Mouse (Mus musculus): ENCODE measurements around the gene Eif4enif1. TPM values are rescaled to one million over a fixed set of nuclear protein-coding genes. Genes with fewer than 3 reads are reported as not detected.
A peak's percentile ranks its signal among the peaks of the same experiment; 100 is the strongest.
"Not testable (repeated sequence)": the region's sequence is repeated elsewhere in the genome, so short reads cannot be mapped to it uniquely, and the experiment has no call there.

Eif4enif1 gene
- total and polyA plus RNA-seq, 3 experiments = 42.8 to 235 (median 103) TPM

DNA sequence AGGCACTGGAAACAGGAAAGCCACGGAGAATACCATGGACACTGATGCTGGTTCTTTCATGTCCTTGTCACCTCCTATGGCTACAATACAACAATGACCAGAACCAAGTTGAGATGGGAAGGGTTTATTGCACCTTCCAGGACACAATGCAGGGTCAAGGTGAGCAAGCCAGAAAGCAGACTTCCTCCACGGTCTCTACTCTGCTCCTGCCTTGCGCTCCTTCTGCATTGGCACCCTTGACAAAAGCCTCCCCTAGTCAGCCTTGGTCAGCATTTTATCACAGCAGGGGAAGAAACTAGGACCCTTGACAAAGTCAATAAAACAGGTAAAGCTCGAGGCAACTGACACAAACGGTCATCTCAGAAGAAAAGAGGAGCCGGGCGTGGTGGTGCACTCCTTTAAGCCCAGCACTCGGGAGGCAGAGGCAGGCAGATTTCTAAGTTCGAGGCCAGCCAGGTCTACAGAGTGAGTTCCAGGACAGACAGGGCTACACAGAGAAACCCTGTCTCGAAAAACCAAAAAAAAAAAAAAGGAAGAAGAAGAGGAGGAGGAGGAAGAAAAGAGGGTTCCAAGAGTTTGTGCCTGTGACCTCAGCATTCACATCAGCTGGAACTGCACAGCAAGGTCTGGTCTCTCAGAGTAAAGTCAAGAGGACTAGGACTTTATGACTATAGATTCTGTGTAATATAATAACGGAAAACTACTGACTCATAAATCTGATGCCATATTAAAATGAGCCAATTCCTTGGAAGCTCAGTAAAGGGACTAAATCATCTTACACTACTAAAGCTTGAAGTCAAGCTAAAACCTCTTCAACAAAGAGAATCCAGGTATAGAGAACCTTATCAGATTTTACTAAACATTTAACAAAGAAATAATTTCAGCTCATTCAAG is 28.5 kb upstream of the Eif4enif1 start:
- DNase-seq (ENCODE audit: low read depth, low spot score) = peak; percentile 42
- TF ChIP-seq ZNF384 (IDR thresholded peaks at IDR 0.05; ENCODE audit: low read depth, low read length) = peak; percentile 36; the same call in 1 of the 2 replicates
- not testable (repeated sequence) for H3K36me3 ChIP-seq (ENCODE audit: control insufficient read depth in 1 of 2, insufficient read depth in 2 of 2, low read length in 2 of 2); H3K79me2 ChIP-seq (ENCODE audit: control insufficient read depth, insufficient read depth, low read length, poor library complexity); H3K27ac ChIP-seq (ENCODE audit: control insufficient read depth, low read depth, low read length); H3K27me3 ChIP-seq (ENCODE audit: control insufficient read depth in 1 of 2, insufficient read depth in 2 of 2, low read length in 2 of 2); H3K4me3 ChIP-seq (ENCODE audit: control insufficient read depth in 1 of 2, insufficient read depth in 1 of 2, low read depth in 2 of 2, low read length in 2 of 2); H3K9ac ChIP-seq (ENCODE audit: control insufficient read depth, low read depth, low read length, poor library complexity, severe bottlenecking); H3K9me3 ChIP-seq (replicated peaks; ENCODE audit: insufficient read depth, low read length); H3K4me1 ChIP-seq (ENCODE audit: control insufficient read depth in 1 of 2, insufficient read depth in 2 of 2, low read length in 2 of 2)

- H3K9me3 ChIP-seq (replicated peaks; ENCODE audit: insufficient read depth, low read length); H3K27ac ChIP-seq (ENCODE audit: control insufficient read depth, low read depth, low read length); H3K4me3 ChIP-seq (ENCODE audit: control insufficient read depth in 1 of 2, insufficient read depth in 1 of 2, low read depth in 2 of 2, low read length in 2 of 2); H3K4me1 ChIP-seq (ENCODE audit: control insufficient read depth in 1 of 2, insufficient read depth in 2 of 2, low read length in 2 of 2); H3K79me2 ChIP-seq (ENCODE audit: control insufficient read depth, insufficient read depth, low read length, poor library complexity); H3K9ac ChIP-seq (ENCODE audit: control insufficient read depth, low read depth, low read length, poor library complexity, severe bottlenecking); H3K36me3 ChIP-seq (ENCODE audit: control insufficient read depth in 1 of 2, insufficient read depth in 2 of 2, low read length in 2 of 2); H3K27me3 ChIP-seq (ENCODE audit: control insufficient read depth in 1 of 2, insufficient read depth in 2 of 2, low read length in 2 of 2): not testable (repeated sequence)
- peak; percentile 26 for DNase-seq (ENCODE audit: low read depth, low spot score)
Measured at GRCm38 (mm10) chr11:3178968-3179725, 23.0 kb upstream of the Eif4enif1 start.

GRCm38 (mm10) chr11:3179726-3180092 is 22.5 kb upstream of the Eif4enif1 start:
- not testable (repeated sequence) for H3K4me3 ChIP-seq (ENCODE audit: control insufficient read depth in 1 of 2, insufficient read depth in 1 of 2, low read depth in 2 of 2, low read length in 2 of 2); H3K79me2 ChIP-seq (ENCODE audit: control insufficient read depth, insufficient read depth, low read length, poor library complexity); H3K9me3 ChIP-seq (replicated peaks; ENCODE audit: insufficient read depth, low read length); H3K27me3 ChIP-seq (ENCODE audit: control insufficient read depth in 1 of 2, insufficient read depth in 2 of 2, low read length in 2 of 2); H3K4me1 ChIP-seq (ENCODE audit: control insufficient read depth in 1 of 2, insufficient read depth in 2 of 2, low read length in 2 of 2); DNase-seq (ENCODE audit: low read depth, low spot score); H3K36me3 ChIP-seq (ENCODE audit: control insufficient read depth in 1 of 2, insufficient read depth in 2 of 2, low read length in 2 of 2); H3K27ac ChIP-seq (ENCODE audit: control insufficient read depth, low read depth, low read length); H3K9ac ChIP-seq (ENCODE audit: control insufficient read depth, low read depth, low read length, poor library complexity, severe bottlenecking)

DNA sequence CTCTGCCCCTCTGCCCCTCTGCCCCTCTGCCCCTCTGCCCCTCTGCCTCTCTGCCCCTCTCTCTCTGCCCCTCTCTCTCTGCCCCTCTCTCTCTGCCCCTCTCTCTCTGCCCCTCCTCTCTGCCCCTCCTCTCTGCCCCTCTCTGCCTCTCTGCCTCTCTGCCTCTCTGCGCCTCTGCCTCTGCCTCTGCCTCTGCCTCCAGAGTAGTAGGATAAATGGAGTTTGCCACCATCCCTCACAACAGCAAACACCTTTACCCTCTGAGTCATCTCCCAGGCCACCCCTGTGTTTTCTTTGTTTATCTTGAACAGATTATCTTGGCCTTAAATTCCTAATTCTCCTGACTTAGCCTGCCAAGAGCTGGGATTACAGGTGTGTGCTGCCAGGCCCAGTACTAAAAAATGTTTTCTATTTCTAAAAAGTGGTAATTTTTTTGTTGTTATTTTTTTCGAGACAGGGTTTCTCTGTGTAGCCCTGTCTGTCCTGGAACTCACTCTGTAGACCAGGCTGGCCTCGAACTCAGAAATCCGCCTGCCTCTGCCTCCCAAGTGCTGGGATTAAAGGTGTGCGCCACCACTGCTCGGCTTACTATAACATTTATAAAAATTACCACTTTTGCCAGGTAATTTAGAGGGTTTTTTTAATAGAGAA is 21.6 kb upstream of the Eif4enif1 start:
- not testable (repeated sequence) for H3K4me3 ChIP-seq (ENCODE audit: control insufficient read depth in 1 of 2, insufficient read depth in 1 of 2, low read depth in 2 of 2, low read length in 2 of 2); H3K9me3 ChIP-seq (replicated peaks; ENCODE audit: insufficient read depth, low read length); H3K27ac ChIP-seq (ENCODE audit: control insufficient read depth, low read depth, low read length); DNase-seq (ENCODE audit: low read depth, low spot score); H3K4me1 ChIP-seq (ENCODE audit: control insufficient read depth in 1 of 2, insufficient read depth in 2 of 2, low read length in 2 of 2); H3K27me3 ChIP-seq (ENCODE audit: control insufficient read depth in 1 of 2, insufficient read depth in 2 of 2, low read length in 2 of 2); H3K36me3 ChIP-seq (ENCODE audit: control insufficient read depth in 1 of 2, insufficient read depth in 2 of 2, low read length in 2 of 2); H3K9ac ChIP-seq (ENCODE audit: control insufficient read depth, low read depth, low read length, poor library complexity, severe bottlenecking); H3K79me2 ChIP-seq (ENCODE audit: control insufficient read depth, insufficient read depth, low read length, poor library complexity)

DNA sequence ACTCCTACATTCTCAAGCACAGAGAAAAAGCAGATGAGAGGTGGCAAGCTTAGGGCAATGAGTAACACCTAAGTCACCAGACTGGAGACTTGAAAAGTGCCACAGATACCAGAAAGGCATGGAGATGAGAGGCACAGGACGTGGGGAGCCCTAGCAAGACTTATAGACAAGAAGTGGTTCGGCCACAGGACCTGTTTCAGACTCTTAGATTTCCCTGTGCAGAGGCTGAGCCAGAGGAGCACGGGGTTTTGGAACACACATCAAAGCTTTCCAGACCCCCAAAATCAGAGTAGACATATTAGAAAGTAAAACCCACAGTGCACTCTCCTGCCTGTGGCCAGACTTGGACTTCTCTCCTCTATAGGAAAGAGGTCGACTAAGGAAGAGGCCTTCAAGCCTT is 20.9 kb upstream of the Eif4enif1 start:
- H3K4me3 ChIP-seq (ENCODE audit: control insufficient read depth in 1 of 2, insufficient read depth in 1 of 2, low read depth in 2 of 2, low read length in 2 of 2); H3K79me2 ChIP-seq (ENCODE audit: control insufficient read depth, insufficient read depth, low read length, poor library complexity): not testable (repeated sequence)
- peak; percentile 37 for DNase-seq (ENCODE audit: low read depth, low spot score)

DNA sequence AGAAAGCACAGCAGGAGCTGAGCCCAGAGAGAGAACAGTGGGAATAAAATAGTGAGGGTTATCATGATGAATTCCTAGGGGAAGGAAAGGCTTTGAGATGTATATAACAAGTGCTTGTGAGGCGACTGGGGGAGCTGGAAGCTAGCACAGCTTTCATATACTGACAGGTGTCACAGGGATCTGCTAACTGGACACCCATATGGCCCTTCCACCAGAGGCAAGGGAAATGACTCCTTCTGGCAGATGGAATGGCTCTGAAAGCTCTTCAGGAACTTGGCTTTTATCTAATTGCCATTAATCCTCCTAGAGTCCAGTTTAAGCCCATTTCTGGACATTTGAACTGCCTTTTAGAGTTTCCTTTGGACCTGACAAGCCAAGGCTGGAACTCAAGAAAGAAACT is 20.2 kb upstream of the Eif4enif1 start:
- H3K79me2 ChIP-seq (ENCODE audit: control insufficient read depth, insufficient read depth, low read length, poor library complexity); H3K4me1 ChIP-seq (ENCODE audit: control insufficient read depth in 1 of 2, insufficient read depth in 2 of 2, low read length in 2 of 2): not testable (repeated sequence)

More for the DNA sequence above, 20.9 kb upstream of the Eif4enif1 start:
- H3K4me1 ChIP-seq (ENCODE audit: control insufficient read depth in 1 of 2, insufficient read depth in 2 of 2, low read length in 2 of 2); H3K27ac ChIP-seq (ENCODE audit: control insufficient read depth, low read depth, low read length); H3K27me3 ChIP-seq (ENCODE audit: control insufficient read depth in 1 of 2, insufficient read depth in 2 of 2, low read length in 2 of 2); H3K9ac ChIP-seq (ENCODE audit: control insufficient read depth, low read depth, low read length, poor library complexity, severe bottlenecking); H3K36me3 ChIP-seq (ENCODE audit: control insufficient read depth in 1 of 2, insufficient read depth in 2 of 2, low read length in 2 of 2); H3K9me3 ChIP-seq (replicated peaks; ENCODE audit: insufficient read depth, low read length): not testable (repeated sequence)

More for the DNA sequence above, 20.2 kb upstream of the Eif4enif1 start:
- H3K36me3 ChIP-seq (ENCODE audit: control insufficient read depth in 1 of 2, insufficient read depth in 2 of 2, low read length in 2 of 2); H3K4me3 ChIP-seq (ENCODE audit: control insufficient read depth in 1 of 2, insufficient read depth in 1 of 2, low read depth in 2 of 2, low read length in 2 of 2); H3K9me3 ChIP-seq (replicated peaks; ENCODE audit: insufficient read depth, low read length); H3K9ac ChIP-seq (ENCODE audit: control insufficient read depth, low read depth, low read length, poor library complexity, severe bottlenecking); H3K27ac ChIP-seq (ENCODE audit: control insufficient read depth, low read depth, low read length); DNase-seq (ENCODE audit: low read depth, low spot score); H3K27me3 ChIP-seq (ENCODE audit: control insufficient read depth in 1 of 2, insufficient read depth in 2 of 2, low read length in 2 of 2): not testable (repeated sequence)
